Mouse (Mus musculus): Measurements from ENCODE around the gene Smc6. TPM values are rescaled to one million over a fixed set of nuclear protein-coding genes. Genes with fewer than 3 reads are reported as not detected.

Gene Smc6
- polyA plus RNA-seq, 1 experiment from 2014 or later: 118 TPM

GRCm38 (mm10) chr12:11350895-11351294 is 85.2 kb downstream of the Smc6 start:
- no peak overlapping the region for H3K4me3 ChIP-seq
- H3K9me3 ChIP-seq: no peaks in the 10 kb centered on the region
- no peaks in the 10 kb centered on the region for H3K27me3 ChIP-seq
- H3K27ac ChIP-seq (replicated peaks): no peak overlapping the region
- 0 out of 2 replicates have a peak, but pooled peaks have one; percentile 5 for ATAC-seq (replicated peaks)
- no peaks in the 10 kb centered on the region for H3K36me3 ChIP-seq
- 39% methylated on average over 4 of the region's 5 CpGs for WGBS
- H3K4me2 ChIP-seq (replicated peaks): no peak overlapping the region
- H3K9ac ChIP-seq (replicated peaks): no peak overlapping the region
- H3K4me1 ChIP-seq: no peaks in the 10 kb centered on the region

GRCm38 (mm10) chr12:11362435-11362834 is 96.7 kb downstream of the Smc6 start:
- Histone ChIP-seq H3K4me2 (replicated peaks) (no peak overlapping the region), H3K36me3 (no peaks in the 10 kb centered on the region), H3K4me3 (no peak overlapping the region), H3K27ac (replicated peaks) (no peak overlapping the region), H3K9ac (replicated peaks) (no peak overlapping the region), H3K27me3 (no peaks in the 10 kb centered on the region), H3K9me3 (no peaks in the 10 kb centered on the region), H3K4me1 (no peaks in the 10 kb centered on the region)
- 0 out of 2 replicates have a peak, but pooled peaks have one; percentile 57 for ATAC-seq (replicated peaks)
- 79% methylated on average over 6 of the region's 6 CpGs for WGBS

- H3K4me3 ChIP-seq: no peak overlapping the region
- no peaks in the 10 kb centered on the region for H3K36me3 ChIP-seq
- 66% methylated on average over 6 of the region's 6 CpGs for WGBS
- H3K27me3 ChIP-seq: no peaks in the 10 kb centered on the region
- ATAC-seq (replicated peaks): no peak
- no peaks in the 10 kb centered on the region for H3K9me3 ChIP-seq
- H3K9ac ChIP-seq (replicated peaks): no peak overlapping the region
- H3K27ac ChIP-seq (replicated peaks): no peak overlapping the region
- H3K4me1 ChIP-seq: no peaks in the 10 kb centered on the region
- no peak overlapping the region for H3K4me2 ChIP-seq (replicated peaks)
Observed at GRCm38 (mm10) chr12:11364870-11365269, 99.2 kb downstream of the Smc6 start.

DNA sequence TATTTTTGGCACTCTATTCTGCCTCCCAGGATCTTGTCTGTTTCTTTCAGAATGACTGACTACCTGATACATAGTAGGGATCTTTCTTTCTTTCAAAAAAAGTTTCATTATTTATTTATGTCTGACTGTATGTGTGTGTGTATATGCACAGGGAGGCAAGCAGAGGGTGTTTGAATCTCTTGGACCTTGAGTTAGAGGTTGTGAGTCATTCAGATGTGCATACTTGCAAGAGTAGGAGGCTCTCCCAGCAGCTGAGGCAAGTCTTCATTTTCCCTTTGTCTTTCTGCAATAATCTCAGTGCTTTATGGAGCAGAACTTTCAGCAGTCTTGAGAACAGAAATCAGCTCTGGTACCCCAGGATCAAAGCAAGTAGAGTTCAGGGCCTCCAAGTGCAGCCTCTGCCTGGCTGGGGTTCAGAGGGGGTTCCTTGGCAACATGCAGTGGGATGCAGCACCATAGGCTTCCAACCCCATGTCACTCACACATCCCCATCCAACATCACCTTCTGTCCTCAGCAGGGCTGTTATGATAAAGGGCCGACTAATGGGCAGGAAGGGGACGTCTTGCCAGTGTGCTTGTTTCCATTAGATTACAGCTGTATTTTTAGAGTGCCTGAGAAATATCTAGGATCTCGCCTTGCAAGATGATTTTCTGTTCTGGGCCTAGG is 101.5 kb downstream of the Smc6 start:
- Histone ChIP-seq H3K27me3 (no peaks in the 10 kb centered on the region), H3K9ac (replicated peaks) (no peak overlapping the region), H3K36me3 (no peaks in the 10 kb centered on the region), H3K4me1 (no peaks in the 10 kb centered on the region), H3K4me2 (replicated peaks) (no peak overlapping the region), H3K27ac (replicated peaks) (no peak overlapping the region), H3K4me3 (no peak overlapping the region), H3K9me3 (no peaks in the 10 kb centered on the region)
- ATAC-seq (replicated peaks): no peak
- 84% methylated on average over 3 of the region's 3 CpGs for WGBS

Small RNA genes within 50 kb of the gene (microRNA-seq; reads per million reads assigned to microRNA genes)
- gene Mir7675: not detected

Other genes starting within 250 kb of the Smc6 start
- 0.28 and 0.39 TPM in 2 replicates for gene Kcns3, start 114.8 kb upstream of the Smc6 start, polyA plus RNA-seq (2015; fragmentation: Nextera tagmentation; extraction: Ambion mirVana)
- gene Msgn1, start 56.9 kb upstream of the Smc6 start, polyA plus RNA-seq (2015; fragmentation: Nextera tagmentation; extraction: Ambion mirVana): not detected in 2 replicates
- 3.9 and 4.7 TPM in 2 replicates for gene Gen1, start 85 bp upstream of the Smc6 start, polyA plus RNA-seq (2015; fragmentation: Nextera tagmentation; extraction: Ambion mirVana)
- gene Vsnl1, start 170.7 kb downstream of the Smc6 start, polyA plus RNA-seq (2015; fragmentation: Nextera tagmentation; extraction: Ambion mirVana): 13.1 and 16.6 TPM in 2 replicates
- gene Rad51ap2, start 190.2 kb downstream of the Smc6 start, polyA plus RNA-seq (2015; fragmentation: Nextera tagmentation; extraction: Ambion mirVana): 0.31 and 0.33 TPM in 2 replicates

Data from forebrain, embryonic 15.5 days (tissue).